Mouse (Mus musculus): Measurements from ENCODE around the gene Ccnt2.
"Not testable (repeated sequence)": the region's sequence is repeated elsewhere in the genome, so short reads cannot be mapped to it uniquely, and the experiment has no call there.

The Ccnt2 gene

DNA sequence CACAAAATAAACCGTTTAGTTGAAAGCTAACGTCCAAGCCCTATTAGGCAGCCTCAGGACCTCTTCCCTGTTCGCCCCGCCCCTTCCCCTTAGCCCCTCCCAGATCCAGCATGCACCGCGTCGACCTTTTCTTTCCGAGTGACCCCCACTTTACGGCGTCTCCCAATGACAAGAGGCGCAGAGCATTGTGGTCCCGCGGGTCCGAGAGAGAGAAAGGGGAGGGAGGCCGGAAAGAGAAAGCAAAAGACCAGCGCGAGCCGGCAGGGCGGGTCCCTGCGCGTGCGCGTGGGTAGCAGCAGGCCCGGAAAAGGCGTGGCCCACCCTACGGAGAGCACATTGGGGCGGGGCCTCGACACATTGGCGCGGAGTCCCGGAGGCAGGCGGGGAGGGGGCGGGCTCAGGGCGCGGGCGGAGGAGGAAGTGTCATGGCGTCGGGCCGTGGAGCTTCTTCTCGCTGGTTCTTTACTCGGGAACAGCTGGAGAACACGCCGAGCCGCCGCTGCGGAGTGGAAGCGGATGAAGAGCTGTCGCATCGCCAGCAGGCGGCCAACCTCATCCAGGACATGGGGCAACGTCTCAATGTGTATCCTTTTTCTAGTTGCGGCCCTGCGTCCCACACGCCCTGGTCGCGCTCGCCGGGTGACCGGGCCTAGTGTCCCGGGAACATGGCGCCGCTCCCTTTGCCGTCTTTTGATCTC is at the start of gene Ccnt2:
TSS of gene Ccnt2 (plus strand) at position 362 of the 698 bp plus-strand sequence.
- peak; percentile 100 for DNase-seq

- DNase-seq: no peak
Observed at GRCm38 (mm10) chr1:127729096-127729495, 44.9 kb upstream of the Ccnt2 start, which contains the start of gene Acmsd. Gene Acmsd, plus strand, starts transcription at chr1:127729413.

DNA sequence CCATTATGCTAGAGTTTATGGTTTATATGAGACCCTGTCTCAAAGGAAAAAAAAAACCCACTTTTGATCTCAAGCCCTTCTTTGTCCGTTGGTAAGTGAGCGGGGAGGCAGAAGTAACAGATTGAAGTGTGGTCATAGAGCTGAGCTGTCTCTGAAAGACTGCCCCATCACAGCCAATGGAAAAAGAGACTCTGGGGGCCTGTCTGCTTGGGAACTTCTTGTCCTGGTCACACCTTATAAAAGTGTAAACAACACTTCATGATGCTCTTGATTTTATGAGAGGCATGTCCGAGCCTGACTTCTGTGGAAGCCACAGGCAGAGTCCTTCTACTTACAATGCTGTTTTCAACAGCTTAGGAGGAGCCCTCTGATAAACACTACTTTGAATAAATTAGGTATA is 42.9 kb upstream of the Ccnt2 start:
- DNase-seq: no peak

GRCm38 (mm10) chr1:127732435-127732834 is 41.5 kb upstream of the Ccnt2 start:
- DNase-seq: no peak

- no peak for DNase-seq
Observed at GRCm38 (mm10) chr1:127732841-127733240, 41.1 kb upstream of the Ccnt2 start.

GRCm38 (mm10) chr1:127735356-127735755 is 38.6 kb upstream of the Ccnt2 start:
- no peak for DNase-seq

GRCm38 (mm10) chr1:127750401-127751102 is 23.4 kb upstream of the Ccnt2 start:
- no peak for DNase-seq

DNA sequence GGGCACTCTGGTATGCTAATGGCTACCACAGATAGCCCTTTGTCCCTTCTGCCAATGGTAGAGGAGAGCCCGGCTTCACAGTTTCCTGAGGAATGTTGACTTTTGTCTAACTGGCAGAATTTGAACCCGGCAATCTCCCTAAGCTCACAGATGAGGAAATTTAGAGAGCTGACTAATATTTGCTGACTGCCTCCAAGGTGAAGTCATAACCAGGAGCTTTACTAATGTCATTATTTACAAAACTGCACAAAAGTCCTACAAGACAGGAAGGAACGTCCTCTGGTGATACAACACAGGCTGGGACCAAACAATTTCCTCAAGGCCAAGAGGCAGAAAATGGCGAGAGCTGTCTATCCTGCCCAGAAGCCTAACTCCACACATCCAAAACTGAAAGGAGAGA is 18.2 kb upstream of the Ccnt2 start:
- DNase-seq: no peak

- DNase-seq: no peak
Observed at GRCm38 (mm10) chr1:127756331-127757163, 17.4 kb upstream of the Ccnt2 start.

DNA sequence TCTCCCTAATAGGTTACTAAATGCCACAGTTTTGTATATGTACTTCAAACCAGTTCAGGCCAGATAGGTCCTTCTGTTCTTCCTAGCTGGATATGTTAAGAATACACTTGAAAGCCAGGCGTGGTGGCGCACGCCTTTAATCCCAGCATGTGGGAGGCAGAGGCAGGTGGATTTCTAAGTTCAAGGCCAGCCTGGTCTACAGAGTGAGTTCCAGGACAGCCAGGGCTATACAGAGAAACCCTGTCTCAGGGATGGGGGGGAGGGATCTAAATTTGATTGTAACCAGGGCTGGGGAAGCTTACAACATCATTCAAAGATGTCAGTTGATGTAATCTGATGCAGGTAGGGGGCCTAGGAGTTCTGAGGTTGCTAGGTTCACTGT is 16.8 kb upstream of the Ccnt2 start:
- DNase-seq: not testable (repeated sequence)

DNA sequence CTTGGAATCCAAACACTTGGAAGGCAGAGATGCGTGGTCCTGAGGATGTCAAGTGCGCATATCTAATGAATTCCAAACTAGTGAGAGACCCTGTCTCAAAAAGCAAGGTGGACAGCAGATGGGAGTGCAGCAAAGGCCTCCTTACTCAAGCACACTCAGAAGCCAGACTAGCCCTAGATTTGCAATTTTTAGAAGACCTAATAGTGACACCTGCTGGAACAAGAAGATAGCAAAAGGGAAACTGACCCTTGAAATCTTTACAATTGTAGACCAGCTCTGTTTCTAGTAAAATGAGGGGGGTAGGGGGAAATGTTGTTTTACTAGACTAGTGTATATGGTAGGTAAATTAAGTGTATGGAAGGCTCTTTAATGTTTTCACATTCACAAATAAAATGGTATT is 8.5 kb upstream of the Ccnt2 start:
- peak; percentile 42 for DNase-seq

DNA sequence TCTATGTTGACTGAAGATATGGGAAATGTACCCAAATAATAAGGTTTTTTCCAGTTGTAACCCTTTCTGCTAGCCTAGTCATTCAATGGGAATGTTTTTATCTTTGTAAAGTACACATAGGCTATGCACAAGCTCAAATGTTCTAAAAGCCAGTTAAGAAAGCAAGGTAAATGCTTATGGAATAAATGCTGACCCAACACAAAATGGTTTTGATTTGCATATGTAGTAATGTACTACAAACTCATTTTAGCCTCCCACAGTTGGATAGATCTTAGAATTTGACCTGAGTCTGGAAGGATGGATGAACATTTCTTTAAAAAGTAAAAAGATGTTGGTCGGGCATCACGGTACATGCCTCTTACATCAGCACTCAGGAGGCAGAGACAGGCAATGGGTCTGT is 7.2 kb upstream of the Ccnt2 start:
- no peak for DNase-seq

DNA sequence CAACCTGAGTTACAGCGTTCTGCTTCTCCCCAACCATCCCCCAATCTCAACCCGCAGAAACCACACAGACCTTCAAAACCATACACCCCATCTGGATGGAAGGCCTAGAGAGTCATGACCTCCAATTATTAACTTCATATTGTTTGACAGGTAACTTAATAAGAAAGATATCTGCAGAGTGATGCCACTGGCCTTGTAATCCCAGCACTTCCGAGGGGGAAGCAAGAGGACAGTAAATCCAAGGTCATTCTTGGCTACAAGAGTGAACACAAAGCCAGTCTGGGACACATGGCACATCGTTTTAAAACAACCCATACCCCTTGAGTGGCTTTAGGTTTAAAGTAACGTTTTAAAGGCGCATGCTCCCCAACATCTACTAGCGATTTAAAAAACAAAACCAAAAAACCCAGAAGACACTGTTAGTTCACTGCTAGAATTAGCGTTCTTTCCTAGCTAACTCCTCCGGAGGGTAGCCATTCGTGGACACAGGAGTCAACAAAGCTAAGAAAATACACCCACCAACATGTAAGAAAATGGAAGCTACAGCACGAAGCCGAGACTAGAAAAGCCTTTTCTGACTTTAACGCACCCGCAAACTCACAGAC is 664 bp upstream of the Ccnt2 start:
- DNase-seq: no peak

GRCm38 (mm10) chr1:127774501-127774880 is 527 bp downstream of the Ccnt2 start:
- DNase-seq: no peak

DNA sequence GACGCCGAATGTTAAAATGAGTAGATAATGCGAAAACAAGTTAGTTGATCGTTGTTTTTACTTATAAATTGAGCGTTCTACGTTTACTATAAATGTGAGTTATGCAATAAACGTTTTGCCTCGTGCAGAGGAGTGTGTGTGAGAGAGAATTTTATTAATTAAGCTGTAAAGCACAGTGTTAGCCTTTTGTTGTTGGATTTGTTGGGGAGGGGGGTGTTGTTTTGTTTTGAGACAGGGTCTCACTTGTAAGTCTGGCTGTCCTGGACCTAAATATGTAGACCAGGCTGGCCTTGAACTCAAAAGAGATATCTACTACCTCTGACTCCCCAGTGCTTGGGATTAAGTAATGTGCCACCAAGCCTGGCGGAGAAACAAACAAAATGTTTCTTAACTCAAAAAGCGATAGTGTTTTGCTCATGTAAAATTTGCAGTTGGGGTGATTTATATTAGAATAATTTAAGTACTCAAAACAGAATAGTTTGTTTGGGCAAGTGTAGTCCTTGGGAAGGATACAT is 1.3 kb downstream of the Ccnt2 start:
- DNase-seq: no peak

DNA sequence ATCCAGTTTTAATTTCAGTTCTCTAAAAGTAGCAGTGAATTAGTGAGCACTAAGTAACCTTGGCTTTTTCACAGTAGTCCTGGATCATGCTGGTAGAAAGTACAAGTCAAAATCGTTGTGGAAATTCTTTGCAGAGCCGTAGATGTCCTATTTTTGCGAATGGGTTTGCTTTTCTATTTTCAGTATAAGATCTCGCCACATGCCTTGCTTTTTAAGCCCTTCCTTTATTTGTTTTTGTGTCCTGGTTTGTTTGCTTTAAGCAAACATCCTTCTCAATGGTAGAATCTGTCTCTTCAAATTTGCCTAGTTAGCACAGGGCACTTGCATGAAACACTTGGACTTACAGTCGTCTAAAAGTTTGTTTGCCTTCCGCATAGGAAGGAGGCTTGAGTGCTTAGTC is 2.3 kb downstream of the Ccnt2 start:
- no peak for DNase-seq

DNA sequence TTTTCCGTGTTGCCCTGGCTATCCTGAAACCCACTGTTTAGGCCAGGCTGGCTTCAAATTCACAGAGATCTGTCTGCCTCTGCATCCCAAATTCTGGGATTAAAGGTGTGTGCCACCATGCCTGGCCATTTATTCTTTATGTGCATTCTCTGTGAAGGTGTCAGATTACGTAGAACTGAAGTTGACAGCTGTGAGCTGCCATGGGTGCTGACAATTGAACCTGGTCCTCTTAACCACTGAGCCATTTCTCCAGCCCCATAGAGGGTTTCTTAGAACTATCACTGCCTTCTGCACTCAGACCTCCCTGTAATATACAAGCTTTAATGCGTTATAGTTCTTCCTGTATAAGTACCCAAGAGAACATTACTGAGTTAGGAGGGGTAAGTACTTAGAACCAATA is 4.6 kb downstream of the Ccnt2 start:
- DNase-seq: no peak

GRCm38 (mm10) chr1:127780142-127780541 is 6.2 kb downstream of the Ccnt2 start:
- DNase-seq: no peak

DNA sequence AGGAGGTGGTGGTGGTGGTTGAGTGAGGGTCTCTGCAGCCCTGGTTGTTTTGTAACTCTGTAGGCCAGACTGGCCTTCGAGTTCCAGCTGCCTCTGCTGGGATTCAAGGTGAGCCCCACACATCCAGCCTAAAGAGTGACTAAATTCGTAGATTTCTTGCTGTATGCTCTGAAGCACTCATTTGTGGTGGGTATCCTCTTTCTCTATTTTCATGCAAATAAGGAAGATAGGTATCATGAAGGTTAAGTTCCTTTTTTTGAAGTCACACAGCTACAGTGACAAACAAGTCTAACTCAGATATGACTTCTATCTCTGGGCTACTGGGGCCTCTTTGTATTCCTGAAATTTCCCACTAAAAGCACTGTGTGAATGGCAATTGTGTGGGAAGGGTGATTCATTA is 6.9 kb downstream of the Ccnt2 start:
- no peak for DNase-seq

- DNase-seq: no peak
Observed at GRCm38 (mm10) chr1:127783862-127784261, 9.9 kb downstream of the Ccnt2 start.

- DNase-seq: no peak
Observed at GRCm38 (mm10) chr1:127785882-127786281, 11.9 kb downstream of the Ccnt2 start.

- DNase-seq: no peak
Observed at GRCm38 (mm10) chr1:127788943-127789342, 15.0 kb downstream of the Ccnt2 start.

DNA sequence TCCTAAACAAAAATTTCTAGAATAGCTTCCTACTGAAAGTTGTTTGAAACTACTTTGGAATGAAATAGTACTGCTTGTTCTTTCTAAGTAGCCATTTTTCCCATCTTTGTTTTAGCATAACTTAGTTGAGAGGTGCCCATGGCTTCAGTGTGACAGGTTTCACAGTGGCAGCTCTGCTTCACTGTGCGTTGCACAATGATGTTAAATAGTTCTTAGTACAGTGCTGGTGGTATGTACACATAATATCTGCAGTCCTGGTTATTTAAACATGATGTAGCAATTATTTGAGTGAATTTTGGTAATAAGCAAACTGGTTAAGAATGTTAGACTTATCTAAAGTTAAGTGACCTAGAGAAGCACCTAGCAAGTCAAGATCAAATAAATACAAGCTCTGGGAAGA is 19.5 kb downstream of the Ccnt2 start:
- DNase-seq: no peak
